ENCODE assay signal across 24 mouse cellular contexts in the genomic region with DNA sequence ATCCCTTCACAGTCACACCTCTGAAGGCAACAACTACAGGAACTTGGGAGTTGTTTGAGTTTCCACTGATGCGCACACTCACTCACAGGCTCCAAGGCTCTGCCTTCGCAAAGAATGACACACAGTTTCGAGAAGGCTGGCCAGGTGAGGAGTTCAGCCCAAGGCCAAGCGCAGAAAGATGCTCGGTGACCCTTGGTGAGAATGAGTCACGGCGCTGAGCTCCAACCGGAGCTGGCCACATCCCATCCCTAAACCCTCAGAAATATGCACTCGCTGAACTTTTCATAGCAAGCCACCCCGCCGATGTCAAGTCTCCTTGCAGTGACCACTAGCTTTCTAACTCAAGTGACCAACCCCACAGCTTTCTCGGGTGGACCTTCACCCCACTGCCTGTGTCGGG.
DNase-seq lines count a peak whose midpoint lies in the region; ATAC-seq and TF ChIP-seq lines count a peak whose summit lies in the region.
"Had no signal": no experiment of that assay in that cellular context is flagged by ENCODE, and none has a peak within 500 bp of the region (broad histone marks: within the 10 kb centered on the region; RNA-seq: fewer than 3 reads in every experiment).

No protein-coding gene starts in this region.

- peak; percentile 69 for DNase-seq in gastrocnemius, adult 2 months
- no peak for DNase-seq in gastrocnemius, postnatal 4 days (ENCODE audit: low spot score in 2 of 2)
- peak; percentile 91 for DNase-seq in heart, adult 11 months
- no peak for DNase-seq in heart, postnatal 36 days
- DNase-seq in gastrocnemius, postnatal 25 days = peak; percentile 16
- peak; percentile 56 for DNase-seq in skeletal muscle tissue, adult 2 months (ENCODE audit: low read depth, low spot score)
- no peak for DNase-seq in frontal cortex, postnatal 10 days (ENCODE audit: low spot score in 2 of 2)
- no peak for DNase-seq in hindbrain, embryonic 14.5 days (ENCODE audit: low spot score)
- DNase-seq: adrenal gland, adult 8-10 months; adrenal gland, postnatal 36 days; cerebellum, adult 11-12 months; cerebellum, adult 2 months; cerebellum, adult 9-10 months; cerebellum, postnatal 25 days; embryo, embryonic 11 days had no signal

- H3K36me3 ChIP-seq in hindbrain, embryonic 14.5 days (replicated peaks; ENCODE audit: control insufficient read depth, insufficient read depth) = no peaks in the 10 kb centered on the region
- H3K36me3 ChIP-seq: embryonic facial prominence, embryonic 13.5 days; embryonic facial prominence, embryonic 15.5 days; forebrain, embryonic 10.5 days; forebrain, embryonic 12.5 days had no signal

- H3K27ac ChIP-seq in gastrocnemius, adult 2 months = peak overlapping the region; percentile 81
- no peak overlapping the region for H3K27ac ChIP-seq in hindbrain, embryonic 14.5 days
- H3K27ac ChIP-seq: embryonic facial prominence, embryonic 13.5 days; embryonic facial prominence, embryonic 15.5 days; forebrain, embryonic 10.5 days; forebrain, embryonic 12.5 days had no signal

- no peaks in the 10 kb centered on the region for H3K27me3 ChIP-seq in hindbrain, embryonic 14.5 days (ENCODE audit: control insufficient read depth, insufficient read depth, low read length)
- H3K27me3 ChIP-seq: embryonic facial prominence, embryonic 13.5 days; embryonic facial prominence, embryonic 15.5 days; forebrain, embryonic 12.5 days; Patski had no signal

- H3K4me1 ChIP-seq in hindbrain, embryonic 14.5 days (replicated peaks; ENCODE audit: control insufficient read depth, insufficient read depth, low read length) = no peaks in the 10 kb centered on the region

- H3K4me3 ChIP-seq in gastrocnemius, adult 2 months = no peak overlapping the region
- H3K4me3 ChIP-seq in hindbrain, embryonic 14.5 days (replicated peaks; ENCODE audit: low read length) = no peak overlapping the region
- H3K4me3 ChIP-seq: embryonic facial prominence, embryonic 13.5 days; embryonic facial prominence, embryonic 15.5 days; erythroblast, embryonic 14.5 days; forebrain, embryonic 10.5 days; forebrain, embryonic 12.5 days had no signal

- H3K9me3 ChIP-seq in hindbrain, embryonic 14.5 days (ENCODE audit: control insufficient read depth, low read length) = no peaks in the 10 kb centered on the region
- H3K9me3 ChIP-seq: embryonic facial prominence, embryonic 13.5 days; embryonic facial prominence, embryonic 15.5 days; forebrain, embryonic 10.5 days; forebrain, embryonic 12.5 days had no signal

- no peak overlapping the region for H3K9ac ChIP-seq in hindbrain, embryonic 14.5 days
- H3K9ac ChIP-seq: embryonic facial prominence, embryonic 13.5 days; embryonic facial prominence, embryonic 15.5 days; forebrain, embryonic 12.5 days had no signal

- intact Hi-C loops in gastrocnemius, adult 2 months (cut with DNase I) = no loop called here
- intact Hi-C loops in heart, postnatal 36 days (cut with DNase I) = no loop called here

- TF ChIP-seq CTCF in gastrocnemius, adult 2 months (IDR thresholded peaks at IDR 0.05) = no peak

- no peak overlapping the region for H3K4me2 ChIP-seq in hindbrain, embryonic 14.5 days (replicated peaks)
- H3K4me2 ChIP-seq: embryonic facial prominence, embryonic 13.5 days; embryonic facial prominence, embryonic 15.5 days; forebrain, embryonic 12.5 days had no signal

- 93% methylated on average over 13 of the region's 13 CpGs for WGBS in hindbrain, embryonic 14.5 days

- no peak for ATAC-seq in hindbrain, embryonic 14.5 days (ENCODE audit: low FRiP score)
- ATAC-seq: activated CD4-positive, CD25-positive, alpha-beta regulatory T cell, adult 4 months; forebrain, embryonic 14.5 days; forebrain, embryonic 16.5 days; Patski had no signal

Comparison
In these comparisons a context has a peak if more than half of its experiments do, and no peak if none do; other contexts are left out.
1. DNase-seq: peak in gastrocnemius, adult 2 months (single experiment), heart, adult 11 months (single experiment), gastrocnemius, postnatal 25 days (single experiment) and skeletal muscle tissue, adult 2 months (single experiment); none in gastrocnemius, postnatal 4 days (0 of 2), heart, postnatal 36 days (0 of 2), frontal cortex, postnatal 10 days (0 of 2) and hindbrain, embryonic 14.5 days (single experiment).